Mouse (Mus musculus) kidney, adult 2 months (tissue): Measurements from ENCODE around the gene Ltbp1.

ENCODE experiments used
- CTCF ChIP-seq: fragments of 200-500 bp; conservative IDR thresholded peaks from 2 replicates; pipeline ENCODE4 v1.5.1; 2011; ENCODE audit warnings: low read depth, mild to moderate bottlenecking, control low read depth, low read length, moderate library complexity, mixed read lengths; ENCODE audit not compliant: insufficient read depth, insufficient read length
- POLR2A ChIP-seq: fragments of 200-500 bp; IDR thresholded peaks from one replicate; pipeline ENCODE4 v1.6.1; 2011; ENCODE audit warnings: low read depth, low read length, control low read depth

DNA sequence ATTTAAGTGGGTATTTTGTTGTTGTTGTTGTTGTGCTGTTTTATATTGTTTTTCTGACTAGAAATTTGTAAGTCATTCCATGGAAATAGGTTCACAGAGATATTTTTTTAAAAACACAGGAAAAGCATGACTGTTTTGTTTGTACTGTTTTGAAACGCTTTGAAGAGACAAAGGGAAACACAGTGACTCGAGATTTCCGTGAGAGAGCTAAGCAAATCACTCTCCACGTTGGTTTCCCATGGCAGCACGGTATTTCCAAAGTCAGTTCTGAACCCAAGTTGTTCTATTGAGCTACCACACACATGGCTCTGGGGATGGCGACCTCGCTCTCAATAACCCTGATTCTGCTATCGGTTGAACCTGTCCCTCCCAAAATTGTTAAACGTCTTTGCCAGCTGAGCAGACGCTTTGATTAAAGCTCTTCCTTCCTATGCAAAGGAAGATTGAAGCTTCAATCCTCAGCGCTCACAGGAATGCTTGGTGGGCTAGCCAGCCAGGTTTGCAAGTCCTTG is 431.9 kb downstream of the Ltbp1 start:
- TF ChIP-seq CTCF: no peak
- no peak for TF ChIP-seq POLR2A
